Mouse (Mus musculus) gastrocnemius, postnatal 36 days (tissue): ENCODE measurements around the gene Ahcyl1. TPM values are rescaled to one million over a fixed set of nuclear protein-coding genes. Genes with fewer than 3 reads are reported as not detected.
A peak's percentile ranks its signal among the peaks of the same experiment; 100 is the strongest.

Experiments
- DNase-seq, 2 experiments: peaks; one replicate each; pipeline ENCODE4 v3.0.0; 2022
- intact Hi-C: fragments of 180-260 bp; cut with DNase I; formaldehyde crosslinking; loops from one replicate; pipeline ENCODE4 v1.15.1; 2025
- total RNA-seq, 2 experiments: library from RNA; stranded (reverse); gene quantifications; 2 replicates each; pipeline ENCODE4 v1.2.3; 2021

Gene Ahcyl1
- total RNA-seq, 2 experiments from 2014 or later, result 25.0 to 28.9 TPM

GRCm38 (mm10) chr3:107706164-107706563, 9.8 kb upstream of the Ahcyl1 start:
- intact Hi-C loops, result no loop called here
- DNase-seq, result peak in 1 of 2 experiments; percentile 17

DNA sequence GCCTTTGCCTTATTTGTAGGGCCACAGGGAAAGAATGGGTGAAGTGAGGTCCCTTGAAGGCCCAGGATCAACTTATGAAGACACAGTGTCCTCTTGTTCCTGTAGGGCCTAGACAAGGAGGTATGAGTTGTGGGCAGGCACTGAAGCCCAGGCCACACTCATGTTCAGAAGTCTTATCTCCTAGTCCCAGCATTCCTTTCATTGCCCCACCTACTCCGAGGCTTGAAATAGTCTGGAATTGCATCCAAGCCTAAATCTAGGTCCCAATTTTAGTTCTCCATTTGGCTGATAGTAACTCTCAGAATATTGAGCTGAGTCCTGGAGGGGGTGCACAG, 8.0 kb upstream of the Ahcyl1 start:
- intact Hi-C loops, result no loop called here
- peak in 1 of 2 experiments; percentile 21 for DNase-seq

DNA sequence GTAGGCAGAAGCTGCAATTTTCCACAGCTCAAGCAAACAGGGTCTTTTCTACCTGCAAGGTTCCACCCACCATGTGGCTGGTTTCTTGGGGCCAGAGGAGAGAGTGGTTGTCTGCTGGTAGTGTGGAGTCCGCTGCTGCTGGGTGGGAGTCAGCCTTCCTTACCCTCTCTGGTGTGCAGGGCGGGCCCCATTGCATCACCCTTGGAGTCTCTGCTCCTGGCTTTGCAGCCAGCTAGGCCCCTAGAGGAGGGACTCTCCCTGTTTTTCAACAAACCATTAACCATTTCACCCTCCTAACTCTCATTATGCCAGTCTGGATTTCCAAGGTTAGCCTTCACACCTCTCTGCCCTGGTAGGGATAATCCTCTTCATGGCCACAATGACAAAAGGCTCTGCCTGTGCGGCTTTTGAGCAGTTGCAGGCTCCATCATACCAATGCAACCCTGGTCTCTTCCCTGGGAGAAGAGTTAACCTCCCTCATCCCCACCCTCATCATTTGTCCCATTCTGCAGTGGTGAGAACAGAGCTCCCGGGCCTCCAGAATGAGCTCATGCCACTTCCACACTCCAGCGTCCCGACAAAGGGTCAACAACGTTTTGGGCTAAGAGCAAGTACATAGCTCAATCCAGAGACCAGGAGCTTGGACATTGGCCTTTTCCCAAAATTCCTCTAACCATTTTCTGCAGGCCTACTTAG, 7.5 kb upstream of the Ahcyl1 start:
- intact Hi-C loops, result no loop called here
- DNase-seq, result peak; percentile 65 to 70

DNA sequence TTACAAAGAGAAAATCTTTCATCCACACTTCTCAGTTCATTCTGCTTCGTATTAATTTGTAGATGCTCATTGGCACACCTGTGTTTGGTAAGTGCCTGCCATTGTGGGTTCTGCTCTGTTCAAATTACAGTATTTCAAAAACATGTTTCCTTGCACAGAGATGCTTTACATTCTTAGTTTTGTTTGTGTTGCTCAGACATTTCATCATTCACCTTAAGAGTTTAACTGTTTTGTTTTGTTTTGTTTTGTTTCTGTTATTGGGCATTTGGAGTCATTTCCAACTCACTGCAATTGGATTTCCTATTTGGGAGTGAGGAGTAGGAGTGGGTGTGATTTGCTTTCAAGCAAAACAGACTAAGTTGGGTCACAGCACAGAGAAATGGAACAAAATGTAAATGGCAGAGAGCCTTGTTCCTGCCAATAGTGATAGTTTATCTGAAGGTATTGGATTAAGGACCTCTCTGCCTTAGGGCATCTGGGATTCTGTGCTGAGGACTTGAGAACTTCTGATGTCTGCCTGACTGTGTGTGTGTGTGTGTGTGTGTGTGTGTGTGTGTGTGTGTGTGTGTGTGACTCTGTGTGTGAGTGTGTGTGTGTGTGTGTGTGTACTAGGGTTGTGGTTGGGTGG, 5.5 kb upstream of the Ahcyl1 start:
- no peak for DNase-seq
- intact Hi-C loops, result no loop called here

- no peak for DNase-seq
- intact Hi-C loops, result no loop called here
These were observed 4.3 kb upstream of the Ahcyl1 start for GRCm38 (mm10) chr3:107700625-107701024.

GRCm38 (mm10) chr3:107696910-107697309, 550 bp upstream of the Ahcyl1 start:
- no peak for DNase-seq
- intact Hi-C loops, result loop anchor here (1.0 to 10.0 kb wide), 2 partner anchors 167 to 368 kb away; no protein-coding TSS in a partner anchor

- no peak for DNase-seq
- intact Hi-C loops, result loop anchor here (10.0 kb wide), 1 partner anchor 369 kb away; no protein-coding TSS in a partner anchor
These were observed 977 bp downstream of the Ahcyl1 start for GRCm38 (mm10) chr3:107695219-107695947.

- DNase-seq, result no peak
- intact Hi-C loops, result loop anchor here (10.0 kb wide), 1 partner anchor 370 kb away; no protein-coding TSS in a partner anchor
These were observed 2.0 kb downstream of the Ahcyl1 start for GRCm38 (mm10) chr3:107694256-107694900.

GRCm38 (mm10) chr3:107690366-107690765, 6.0 kb downstream of the Ahcyl1 start:
- intact Hi-C loops, result loop anchor here (10.0 kb wide), 1 partner anchor 374 kb away; no protein-coding TSS in a partner anchor
- no peak for DNase-seq

DNA sequence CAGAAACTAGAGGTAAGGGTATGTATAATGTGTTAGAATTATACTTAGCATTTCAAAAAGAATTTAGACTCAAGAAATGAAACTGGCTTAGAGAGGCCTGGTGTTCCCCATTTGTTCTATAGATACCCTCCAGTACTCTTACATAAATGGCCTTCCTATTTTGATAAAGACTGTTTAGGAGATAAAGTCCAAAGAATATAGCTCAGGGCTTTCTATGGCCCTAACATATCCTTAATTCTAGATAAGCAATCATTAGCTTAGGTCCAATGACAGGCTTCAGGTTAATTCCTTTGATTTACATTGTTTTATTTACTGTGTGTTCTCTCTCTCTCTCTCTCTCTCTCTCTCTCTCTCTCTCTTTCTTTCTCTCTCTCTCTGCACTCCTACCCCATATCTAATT, 7.1 kb downstream of the Ahcyl1 start:
- intact Hi-C loops, result no loop called here
- DNase-seq, result no peak

DNA sequence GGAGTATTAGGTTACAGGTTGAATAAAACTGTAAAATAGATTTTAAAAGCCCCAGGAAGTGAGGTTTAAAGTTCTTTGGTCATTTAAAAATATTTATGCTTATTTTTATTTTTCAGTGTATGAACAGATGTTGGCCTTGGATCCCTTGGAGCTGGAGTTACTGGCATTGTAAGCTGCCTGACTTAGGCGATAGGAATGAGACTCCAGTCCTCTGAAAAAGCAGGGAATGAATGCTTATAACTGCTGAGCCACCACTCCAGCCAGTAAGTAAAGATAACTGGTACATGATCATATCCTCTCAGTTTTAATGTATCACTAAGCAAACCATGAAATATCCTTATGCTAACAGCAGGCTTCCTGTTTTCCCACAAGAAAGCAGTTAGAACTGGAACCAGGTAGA, 8.1 kb downstream of the Ahcyl1 start:
- intact Hi-C loops, result no loop called here
- DNase-seq, result no peak

DNA sequence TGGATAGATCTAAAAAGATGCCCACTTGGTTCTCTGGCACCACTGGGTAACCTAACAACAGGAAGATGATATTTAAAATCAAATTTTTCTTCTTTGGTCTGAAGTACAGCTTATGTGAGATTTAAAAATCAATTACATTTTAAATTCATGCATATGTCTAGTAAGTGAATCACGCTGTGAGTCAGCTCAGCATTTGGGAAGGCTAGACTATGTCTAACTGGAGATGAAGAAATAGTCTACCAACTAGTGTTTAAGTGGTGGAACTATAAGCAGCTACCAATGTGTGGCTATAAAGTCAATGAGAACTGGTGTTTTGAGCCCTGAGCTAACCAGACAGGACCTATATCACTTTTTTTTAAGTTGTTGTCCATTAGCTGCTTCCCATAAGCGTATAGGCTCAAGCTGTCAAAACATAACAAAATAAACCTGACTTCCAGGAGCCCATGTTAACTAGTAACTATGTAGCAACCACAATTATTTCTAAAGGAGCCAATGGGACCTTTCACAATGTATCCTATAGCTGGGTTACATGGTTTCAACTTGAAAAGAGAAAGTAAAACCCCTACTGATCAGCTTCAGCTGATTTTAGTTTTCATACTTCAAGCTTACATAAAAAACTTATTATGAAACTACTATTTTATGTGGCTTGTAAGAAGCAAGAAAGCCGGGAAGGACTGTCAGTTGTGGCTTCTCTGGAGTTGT, 9.9 kb downstream of the Ahcyl1 start:
- DNase-seq, result no peak
- intact Hi-C loops, result no loop called here

GRCm38 (mm10) chr3:107685652-107686051, 10.7 kb downstream of the Ahcyl1 start:
- intact Hi-C loops, result no loop called here
- DNase-seq, result no peak

DNA sequence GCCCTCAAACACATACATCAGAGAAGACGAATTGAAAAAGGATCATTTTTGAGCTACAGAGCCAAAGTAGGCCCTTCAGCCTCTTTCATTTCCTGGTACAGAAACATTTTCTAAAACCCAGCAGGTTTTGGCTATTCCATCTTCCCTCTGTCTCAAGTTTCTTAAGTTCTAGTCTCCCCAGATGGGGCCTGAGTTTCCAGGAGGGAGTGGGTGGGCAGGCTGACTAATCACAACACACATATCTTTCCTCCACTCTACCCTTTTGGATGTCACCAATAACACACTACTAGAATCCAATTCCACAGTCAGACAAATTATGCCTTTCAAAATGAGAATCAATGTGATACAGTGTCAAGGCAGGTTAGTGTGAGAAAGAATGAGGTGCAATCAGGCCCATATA, 12.8 kb downstream of the Ahcyl1 start:
- intact Hi-C loops, result no loop called here
- DNase-seq, result no peak

GRCm38 (mm10) chr3:107680790-107681576, 15.4 kb downstream of the Ahcyl1 start:
- intact Hi-C loops, result no loop called here
- no peak for DNase-seq

DNA sequence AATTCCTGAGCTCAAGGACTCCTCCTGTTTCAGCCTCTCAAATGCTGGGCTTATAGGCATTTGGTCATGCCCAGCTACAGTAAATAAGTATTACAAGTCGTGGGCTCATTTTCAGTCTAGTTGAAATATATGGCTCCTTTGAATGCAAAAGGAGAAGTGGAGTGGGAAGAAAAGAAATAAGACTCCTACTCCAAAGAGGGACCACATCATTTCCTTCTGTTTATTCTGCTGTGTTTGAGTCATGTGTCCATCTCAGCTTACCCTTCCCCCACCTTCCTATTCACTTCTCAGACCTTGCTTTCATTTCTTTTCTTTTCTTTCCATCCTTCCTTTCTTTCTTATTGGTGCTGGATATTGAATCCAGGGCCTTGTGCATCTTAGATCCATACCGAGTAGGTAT, 24.9 kb downstream of the Ahcyl1 start:
- no peak for DNase-seq
- intact Hi-C loops, result no loop called here

DNA sequence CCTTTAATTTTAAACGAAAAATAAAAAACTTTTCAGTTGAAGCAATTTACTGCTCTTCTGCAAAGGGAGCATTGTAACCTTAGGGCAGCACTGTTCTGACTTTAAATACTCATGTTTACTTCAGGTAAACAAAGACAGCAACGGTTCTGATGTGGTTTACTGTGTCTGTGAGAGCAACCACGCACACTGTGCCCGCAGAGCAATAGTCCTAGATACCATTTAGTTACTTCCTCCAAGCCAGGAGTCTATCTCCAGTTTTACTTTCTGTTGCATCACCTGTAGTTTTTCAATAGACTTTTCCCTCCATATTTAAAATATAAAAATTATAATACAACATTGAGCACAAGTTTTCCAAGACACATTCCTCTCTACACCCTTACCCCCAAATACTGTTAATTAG, 25.9 kb downstream of the Ahcyl1 start:
- intact Hi-C loops, result no loop called here
- no peak for DNase-seq

DNA sequence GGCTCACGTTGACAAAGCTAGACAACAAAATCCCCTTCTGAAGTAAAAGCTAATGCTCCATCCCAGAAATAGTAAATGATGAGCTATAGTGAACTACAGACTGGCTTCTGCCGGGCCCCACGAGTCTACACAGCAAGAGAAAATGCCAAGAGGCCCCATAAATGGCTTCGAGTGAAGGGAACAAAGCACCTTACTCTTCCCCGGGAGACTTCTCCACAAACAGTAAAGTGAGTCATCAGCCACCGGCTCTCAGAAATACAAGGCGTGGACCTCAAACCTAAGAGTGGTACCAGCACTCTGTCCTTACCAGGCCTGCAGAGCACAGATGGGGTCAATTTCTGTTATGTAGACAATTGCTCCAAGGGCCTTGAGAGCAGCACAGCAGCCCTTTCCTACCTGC, 27.6 kb downstream of the Ahcyl1 start:
- no peak for DNase-seq
- intact Hi-C loops, result no loop called here

GRCm38 (mm10) chr3:107667426-107667825, 28.9 kb downstream of the Ahcyl1 start:
- intact Hi-C loops, result no loop called here
- no peak for DNase-seq

GRCm38 (mm10) chr3:107664641-107665040, 31.7 kb downstream of the Ahcyl1 start:
- intact Hi-C loops, result no loop called here
- DNase-seq, result no peak
